Mouse (Mus musculus): ENCODE measurements at regions not wholly inside any gene's neighbourhood (a gene's known extent, or its start where the extent isn't known, plus 50 kb on each side); places are given as distances from the start of the nearest gene placed in this dataset.

DNA sequence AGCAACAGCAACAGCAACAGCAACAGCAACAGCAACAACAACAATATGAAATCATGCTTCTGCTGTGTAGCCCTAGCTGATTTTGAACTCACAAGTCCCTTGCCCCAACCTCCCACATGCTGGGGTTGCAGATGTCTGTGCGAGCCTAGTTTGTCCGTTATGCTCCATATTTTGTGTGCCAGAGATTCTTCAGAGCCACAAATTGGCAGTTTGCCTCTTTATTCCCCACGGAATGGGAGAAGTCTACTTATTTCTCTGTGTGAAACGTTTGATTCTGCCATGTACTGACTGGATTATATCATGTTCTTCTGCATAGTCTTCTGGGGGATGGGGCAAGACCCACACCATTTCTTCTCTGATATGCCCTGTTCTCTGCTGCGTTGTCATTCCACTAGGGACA lies 64.5 kb upstream of the Myocd start:
- TF ChIP-seq POLR2A (IDR thresholded peaks at IDR 0.05; ENCODE audit: extremely low read depth, insufficient read depth, low read length) (no peak), CTCF (IDR thresholded peaks at IDR 0.05; ENCODE audit: low read depth, low read length) (no peak)

Measured in liver, adult 2 months (tissue).